Mouse (Mus musculus) heart, adult 2 months (tissue): ENCODE data around the gene Gpr65. TPM values are rescaled to one million over a fixed set of nuclear protein-coding genes. Genes with fewer than 3 reads are reported as not detected.

ENCODE experiments used
- DNase-seq, 2 experiments: peaks; one replicate each; pipeline ENCODE4 v3.0.0; 2021
- H3K27ac ChIP-seq: fragments of 200-600 bp; 2 replicates; pipeline ENCODE4 v1.8.1; 2022
- H3K27me3 ChIP-seq: fragments of 200-500 bp; 2 replicates; pipeline ENCODE4 v1.6.1; 2012; ENCODE audit warnings: mild to moderate bottlenecking, low read length, inconsistent platforms, mixed read lengths; ENCODE audit not compliant: control insufficient read depth, insufficient read depth
- H3K36me3 ChIP-seq: fragments of 200-500 bp; 2 replicates; pipeline ENCODE4 v1.6.1; 2012; ENCODE audit warnings: low read length, inconsistent platforms; ENCODE audit not compliant: control insufficient read depth, insufficient read depth
- H3K4me1 ChIP-seq: fragments of 200-500 bp; 2 replicates; pipeline ENCODE4 v1.6.1; 2011; ENCODE audit warnings: low read length; ENCODE audit not compliant: control insufficient read depth, insufficient read depth
- H3K4me3 ChIP-seq: fragments of 200-600 bp; 2 replicates; pipeline ENCODE4 v1.8.1; 2022
- H3K79me2 ChIP-seq: fragments of 200-500 bp; replicated peaks from 2 replicates; pipeline ENCODE4 v1.6.1; 2012; ENCODE audit warnings: mild to moderate bottlenecking, inconsistent platforms, low read length, moderate library complexity, mixed read lengths; ENCODE audit not compliant: control insufficient read depth, insufficient read depth
- H3K9ac ChIP-seq: fragments of 200-500 bp; 2 replicates; pipeline ENCODE4 v1.6.1; 2012; ENCODE audit warnings: low read depth, mild to moderate bottlenecking, control low read depth, inconsistent platforms, low read length, mixed read lengths
- CTCF ChIP-seq: fragments of 200-600 bp; IDR thresholded peaks from 2 replicates; pipeline ENCODE4 v1.8.1; 2022; ENCODE audit warnings: antibody characterized with exemption, mild to moderate bottlenecking, moderate library complexity
- EP300 ChIP-seq: fragments of 200-500 bp; IDR thresholded peaks from 2 replicates; pipeline ENCODE4 v1.6.1; 2011; ENCODE audit warnings: low read depth, low read length, control low read depth; ENCODE audit not compliant: insufficient read depth
- POLR2A ChIP-seq: fragments of 200-500 bp; IDR thresholded peaks from 2 replicates; pipeline ENCODE4 v1.6.1; 2011; ENCODE audit warnings: mild to moderate bottlenecking, low read depth, low read length, control low read depth; ENCODE audit not compliant: insufficient read depth
- WGBS: fragments of 180-500 bp; shearing (Covaris S2); methylation state at CpG from one replicate; pipeline ENCODE4 v1.1.7; 2018; 5-methylcytosine and 5-hydroxymethylcytosine counted together
- intact Hi-C: fragments of 180-260 bp; cut with DNase I; formaldehyde crosslinking; loops from one replicate; pipeline ENCODE4 v1.15.1; 2025
- polyA plus RNA-seq: library from polyadenylated mRNA; depleted of rRNA; stranded (reverse); fragments of >200 nt; gene quantifications from 2 replicates; pipeline ENCODE4 v1.2.3, GENCODE M21; 2012
- total RNA-seq, 2 experiments: library from RNA; stranded (reverse); gene quantifications; 2 replicates each; pipeline ENCODE4 v1.2.3; 2021

Gene Gpr65
- total and polyA plus RNA-seq, 3 experiments, result 0.52 to 0.84 (median 0.64) TPM

- intact Hi-C loops, result no loop called here
- H3K9ac ChIP-seq, result no peak overlapping the region
- no peak for DNase-seq
- no peak overlapping the region for H3K4me3 ChIP-seq
- H3K79me2 ChIP-seq, result no peaks in the 10 kb centered on the region
- TF ChIP-seq CTCF, result no peak
- TF ChIP-seq POLR2A, result no peak
- no peak for TF ChIP-seq EP300
- 58% methylated on average over 7 of the region's 7 CpGs for WGBS
- H3K27ac ChIP-seq, result no peak overlapping the region
- no peaks in the 10 kb centered on the region for H3K27me3 ChIP-seq
- H3K4me1 ChIP-seq, result no peaks in the 10 kb centered on the region; the same call in 1 of the 2 replicates
- no peaks in the 10 kb centered on the region for H3K36me3 ChIP-seq
These were observed 4.0 kb downstream of the Gpr65 start for GRCm38 (mm10) chr12:98272433-98272832.

- Histone ChIP-seq H3K4me1 (no peaks in the 10 kb centered on the region), H3K9ac (no peak overlapping the region), H3K4me3 (no peak overlapping the region), H3K79me2 (no peaks in the 10 kb centered on the region), H3K27me3 (no peaks in the 10 kb centered on the region), H3K36me3 (no peaks in the 10 kb centered on the region), H3K27ac (no peak overlapping the region)
- DNase-seq, result peak; percentile 24 to 34
- TF ChIP-seq CTCF (peak; percentile 95; the same call in 1 of the 2 replicates), EP300 (no peak), POLR2A (no peak)
- intact Hi-C loops, result loop anchor here (5.0 kb wide), 1 partner anchor 67 kb away; no protein-coding TSS in a partner anchor
- WGBS, result 24% methylated on average over 5 of the region's 5 CpGs
These were observed 12.1 kb downstream of the Gpr65 start for GRCm38 (mm10) chr12:98280530-98280929.

- Histone ChIP-seq H3K79me2 (no peaks in the 10 kb centered on the region), H3K4me3 (no peak overlapping the region), H3K36me3 (no peaks in the 10 kb centered on the region), H3K4me1 (no peaks in the 10 kb centered on the region), H3K9ac (no peak overlapping the region), H3K27ac (no peak overlapping the region), H3K27me3 (no peaks in the 10 kb centered on the region)
- WGBS, result 70% methylated on average over 8 of the region's 8 CpGs
- intact Hi-C loops, result loop anchor here (5.0 kb wide), 1 partner anchor 66 kb away; no protein-coding TSS in a partner anchor
- TF ChIP-seq CTCF (no peak), POLR2A (no peak), EP300 (no peak)
- no peak for DNase-seq
These were observed 12.6 kb downstream of the Gpr65 start for GRCm38 (mm10) chr12:98280996-98281395.

GRCm38 (mm10) chr12:98282776-98283486, 14.5 kb downstream of the Gpr65 start:
- no peaks in the 10 kb centered on the region for H3K79me2 ChIP-seq
- H3K27me3 ChIP-seq, result no peaks in the 10 kb centered on the region
- TF ChIP-seq CTCF, result no peak
- TF ChIP-seq POLR2A, result no peak
- TF ChIP-seq EP300, result no peak
- no peak overlapping the region for H3K9ac ChIP-seq
- no peak for DNase-seq
- no peaks in the 10 kb centered on the region for H3K4me1 ChIP-seq
- H3K4me3 ChIP-seq, result no peak overlapping the region
- WGBS, result 55% methylated on average over 14 of the region's 14 CpGs
- no peak overlapping the region for H3K27ac ChIP-seq
- intact Hi-C loops, result loop anchor here (5.0 kb wide), 1 partner anchor 64 kb away; no protein-coding TSS in a partner anchor
- no peaks in the 10 kb centered on the region for H3K36me3 ChIP-seq

GRCm38 (mm10) chr12:98283487-98283860, 15.0 kb downstream of the Gpr65 start:
- Histone ChIP-seq H3K4me1 (no peaks in the 10 kb centered on the region), H3K79me2 (no peaks in the 10 kb centered on the region), H3K4me3 (no peak overlapping the region), H3K36me3 (no peaks in the 10 kb centered on the region), H3K9ac (no peak overlapping the region), H3K27me3 (no peaks in the 10 kb centered on the region), H3K27ac (no peak overlapping the region)
- intact Hi-C loops, result loop anchor here (5.0 kb wide), 1 partner anchor 64 kb away; no protein-coding TSS in a partner anchor
- 29% methylated on average over 3 of the region's 3 CpGs for WGBS
- TF ChIP-seq EP300, result no peak
- no peak for TF ChIP-seq POLR2A
- peak; percentile 16; the same call in 1 of the 2 replicates for TF ChIP-seq CTCF
- DNase-seq, result no peak

GRCm38 (mm10) chr12:98284477-98284876, 16.0 kb downstream of the Gpr65 start:
- WGBS, result 94% methylated on average over 3 of the region's 3 CpGs

More at GRCm38 (mm10) chr12:98284477-98284876, 16.0 kb downstream of the Gpr65 start:
- no peak overlapping the region for H3K27ac ChIP-seq
- H3K27me3 ChIP-seq, result no peaks in the 10 kb centered on the region
- H3K4me3 ChIP-seq, result no peak overlapping the region
- H3K79me2 ChIP-seq, result no peaks in the 10 kb centered on the region
- DNase-seq, result no peak
- no peaks in the 10 kb centered on the region for H3K36me3 ChIP-seq
- no peaks in the 10 kb centered on the region for H3K4me1 ChIP-seq
- no peak overlapping the region for H3K9ac ChIP-seq
- TF ChIP-seq EP300 (no peak), POLR2A (no peak), CTCF (no peak)
- intact Hi-C loops, result loop anchor here (5.0 kb wide), 1 partner anchor 63 kb away; no protein-coding TSS in a partner anchor
